26 mouse cellular contexts compared by ENCODE assay signal in genomic region chrX:145477003-145477724, GRCm38 (mm10). TPM values are rescaled to one million over a fixed set of nuclear protein-coding genes. Genes with fewer than 3 reads are reported as not detected.
DNase-seq lines count a peak whose midpoint lies in the region; ATAC-seq and TF ChIP-seq lines count a peak whose summit lies in the region.
"Had no signal": no experiment of that assay in that cellular context is flagged by ENCODE, and none has a peak within 500 bp of the region (broad histone marks: within the 10 kb centered on the region; RNA-seq: fewer than 3 reads in every experiment).

No protein-coding gene starts in this region.

- no peak for TF ChIP-seq CTCF in thymus, adult 2 months (IDR thresholded peaks at IDR 0.05; ENCODE audit: borderline replicate concordance, control insufficient read depth, extremely low read depth, insufficient read depth, low read length, poor library complexity)

- TF ChIP-seq POLR2A in thymus, adult 2 months (IDR thresholded peaks at IDR 0.05; ENCODE audit: control insufficient read depth, extremely low read depth, insufficient read depth, low read length, poor library complexity) = no peak

- DNase-seq in cerebellum, adult 9-10 months = peak; percentile 11
- no peak for DNase-seq in cerebellum, adult 8-10 months
- peak; percentile 5 for DNase-seq in gastrocnemius, adult 18-20 months (ENCODE audit: low spot score)
- DNase-seq in gastrocnemius, postnatal 10 days = no peak
- DNase-seq in kidney, adult 9 months = peak; percentile 19
- no peak for DNase-seq in thymus, adult 2 months
- DNase-seq: adrenal gland, adult 8-10 months; cerebellum, postnatal 36 days; embryo, embryonic 11 days; gastrocnemius, postnatal 25 days; heart, adult 18-20 months; heart, postnatal 36 days; kidney, postnatal 25 days; lung, embryonic 14.5 days; lung, postnatal 14 days; right cerebral cortex, postnatal 4 days had no signal

- no peaks in the 10 kb centered on the region for H3K9me3 ChIP-seq in kidney, embryonic 14.5 days (ENCODE audit: control insufficient read depth, low read length)
- no peaks in the 10 kb centered on the region for H3K9me3 ChIP-seq in intestine, embryonic 16.5 days (ENCODE audit: control insufficient read depth, low read length)
- H3K9me3 ChIP-seq: embryonic facial prominence, embryonic 12.5 days; G1E; limb, embryonic 12.5 days; liver, embryonic 15.5 days; midbrain, embryonic 15.5 days; neural tube, embryonic 12.5 days had no signal

- H3K4me1 ChIP-seq in kidney, embryonic 14.5 days (ENCODE audit: control insufficient read depth, insufficient read depth, low read length) = no peaks in the 10 kb centered on the region
- no peaks in the 10 kb centered on the region for H3K4me1 ChIP-seq in intestine, embryonic 16.5 days (ENCODE audit: control insufficient read depth, insufficient read depth, low read length)
- H3K4me1 ChIP-seq in thymus, adult 2 months (replicated peaks; ENCODE audit: control insufficient read depth, insufficient read depth, low read length) = no peaks in the 10 kb centered on the region
- H3K4me1 ChIP-seq: embryonic facial prominence, embryonic 12.5 days; limb, embryonic 12.5 days; midbrain, embryonic 15.5 days; neural tube, embryonic 12.5 days had no signal

- H3K4me3 ChIP-seq in kidney, embryonic 14.5 days (ENCODE audit: low read length) = no peak overlapping the region
- H3K4me3 ChIP-seq in intestine, embryonic 16.5 days (ENCODE audit: low read length) = no peak overlapping the region
- no peak overlapping the region for H3K4me3 ChIP-seq in thymus, adult 2 months (ENCODE audit: control insufficient read depth, insufficient read depth, low read length)
- H3K4me3 ChIP-seq: embryonic facial prominence, embryonic 12.5 days; limb, embryonic 12.5 days; liver, embryonic 15.5 days; midbrain, embryonic 15.5 days; neural tube, embryonic 12.5 days had no signal

- no peaks in the 10 kb centered on the region for H3K27me3 ChIP-seq in kidney, embryonic 14.5 days (ENCODE audit: control insufficient read depth, insufficient read depth, low read length)
- H3K27me3 ChIP-seq in intestine, embryonic 16.5 days (replicated peaks; ENCODE audit: control insufficient read depth, insufficient read depth, low read length) = 0 out of 2 replicates have a peak, but pooled peaks cover 3% of the 10 kb centered on the region
- no peaks in the 10 kb centered on the region for H3K27me3 ChIP-seq in thymus, adult 2 months (ENCODE audit: control insufficient read depth, insufficient read depth, low read length)
- H3K27me3 ChIP-seq: embryonic facial prominence, embryonic 12.5 days; liver, embryonic 15.5 days; midbrain, embryonic 15.5 days; neural tube, embryonic 12.5 days had no signal

- no peak overlapping the region for H3K27ac ChIP-seq in kidney, embryonic 14.5 days (ENCODE audit: low read depth, low read length)
- no peak overlapping the region for H3K27ac ChIP-seq in intestine, embryonic 16.5 days (ENCODE audit: low read length)
- no peak overlapping the region for H3K27ac ChIP-seq in thymus, adult 2 months (ENCODE audit: control insufficient read depth, insufficient read depth, low read length)
- H3K27ac ChIP-seq: embryonic facial prominence, embryonic 12.5 days; hindbrain, embryonic 14.5 days; limb, embryonic 12.5 days; liver, embryonic 15.5 days; midbrain, embryonic 15.5 days; neural tube, embryonic 12.5 days had no signal

- no peak overlapping the region for H3K4me2 ChIP-seq in kidney, embryonic 14.5 days (replicated peaks; ENCODE audit: low read depth, low read length)
- H3K4me2 ChIP-seq in intestine, embryonic 16.5 days (ENCODE audit: low read depth, low read length) = no peak overlapping the region
- H3K4me2 ChIP-seq: embryonic facial prominence, embryonic 12.5 days; heart, embryonic 11.5 days; hindbrain, embryonic 14.5 days; limb, embryonic 12.5 days; liver, embryonic 15.5 days; lung, embryonic 14.5 days; midbrain, embryonic 15.5 days; neural tube, embryonic 12.5 days had no signal

- H3K36me3 ChIP-seq in kidney, embryonic 14.5 days (ENCODE audit: control insufficient read depth, insufficient read depth, low read length) = peaks cover 8% of the 10 kb centered on the region; the same call in 1 of the 2 replicates
- H3K36me3 ChIP-seq in intestine, embryonic 16.5 days (ENCODE audit: control insufficient read depth, insufficient read depth, low read length) = no peaks in the 10 kb centered on the region
- H3K36me3 ChIP-seq in thymus, adult 2 months (ENCODE audit: control insufficient read depth, insufficient read depth, low read length) = no peaks in the 10 kb centered on the region
- H3K36me3 ChIP-seq: G1E; liver, embryonic 15.5 days; midbrain, embryonic 15.5 days; neural tube, embryonic 12.5 days had no signal

- ATAC-seq in kidney, embryonic 14.5 days (ENCODE audit: low FRiP score, low TSS enrichment) = no peak
- ATAC-seq in intestine, embryonic 16.5 days = peak; percentile 69
- ATAC-seq: midbrain, embryonic 15.5 days had no signal

- WGBS in kidney, embryonic 14.5 days = 68% methylated on average over 5 of the region's 5 CpGs
- 70% methylated on average over 5 of the region's 5 CpGs for WGBS in intestine, embryonic 16.5 days
- 98% methylated on average over 5 of the region's 5 CpGs for WGBS in thymus, adult 2 months

- no peak overlapping the region for H3K9ac ChIP-seq in kidney, embryonic 14.5 days (ENCODE audit: low read depth, low read length)
- H3K9ac ChIP-seq in intestine, embryonic 16.5 days (ENCODE audit: low read depth, low read length) = no peak overlapping the region
- H3K9ac ChIP-seq: embryonic facial prominence, embryonic 12.5 days; hindbrain, embryonic 14.5 days; limb, embryonic 12.5 days; liver, embryonic 15.5 days; lung, embryonic 14.5 days; midbrain, embryonic 15.5 days; neural tube, embryonic 12.5 days had no signal

RNA-seq across cellular contexts. Expression of gene Amot, which starts 27.8 kb away (rescaled TPM):
- total RNA-seq in gastrocnemius, adult 18-20 months (2021) = 100 to 1,000 TPM in 1 of 2 experiments, 10 to 100 TPM in 1; 96.6 to 109 TPM
- 100 to 1,000 TPM; 191 to 215 TPM for total RNA-seq in gastrocnemius, postnatal 10 days (2021)
- 17.4 and 32.5 TPM in 2 replicates for polyA plus RNA-seq in kidney, embryonic 14.5 days (2014; fragmentation: Nextera tagmentation; extraction: Ambion mirVana)
- 14.2 and 15.4 TPM in 2 replicates for polyA plus RNA-seq in intestine, embryonic 16.5 days (2015; fragmentation: Nextera tagmentation; extraction: Ambion mirVana)
- polyA plus RNA-seq in thymus, adult 2 months (2012; rRNA removed) = 7.0 and 8.5 TPM in 2 replicates

Comparison
In these comparisons a context has a peak if more than half of its experiments do, and no peak if none do; other contexts are left out.
1. DNase-seq: peak in cerebellum, adult 9-10 months (single experiment), gastrocnemius, adult 18-20 months (single experiment) and kidney, adult 9 months (single experiment); none in cerebellum, adult 8-10 months (single experiment), gastrocnemius, postnatal 10 days (single experiment) and thymus, adult 2 months (single experiment).